Mouse (Mus musculus) intestine, embryonic 15.5 days (tissue): ENCODE results near the gene 5430403G16Rik. TPM values are rescaled to one million over a fixed set of nuclear protein-coding genes. Genes with fewer than 3 reads are reported as not detected.
"Not testable (repeated sequence)": the region's sequence is repeated elsewhere in the genome, so short reads cannot be mapped to it uniquely, and the experiment has no call there.

Experiments
- ATAC-seq: fragments of 200-750 bp; cut with Nextera tagmentation; 2 replicates; pipeline ENCODE4 v1.8.0; 2017; ENCODE audit warnings: moderate TSS enrichment, moderate library complexity
- H3K27ac ChIP-seq: fragments of 300-500 bp; sonication (generic); 2 replicates; pipeline ENCODE4 v1.5.1; 2015; ENCODE audit warnings: mild to moderate bottlenecking, inconsistent platforms
- H3K27me3 ChIP-seq: fragments of 300-500 bp; sonication (generic); replicated peaks from 2 replicates; pipeline ENCODE4 v1.6.1; 2015; ENCODE audit warnings: inconsistent platforms
- H3K36me3 ChIP-seq: fragments of 300-500 bp; sonication (generic); 2 replicates; pipeline ENCODE4 v1.6.1; 2015; ENCODE audit warnings: inconsistent platforms
- H3K4me1 ChIP-seq: fragments of 300-500 bp; sonication (generic); replicated peaks from 2 replicates; pipeline ENCODE4 v1.6.1; 2015; ENCODE audit warnings: inconsistent platforms
- H3K4me2 ChIP-seq: fragments of 300-500 bp; sonication (generic); replicated peaks from 2 replicates; pipeline ENCODE4 v1.6.1; 2015; ENCODE audit warnings: mild to moderate bottlenecking, inconsistent platforms
- H3K4me3 ChIP-seq: fragments of 300-500 bp; sonication (generic); replicated peaks from 2 replicates; pipeline ENCODE4 v1.5.1; 2015; ENCODE audit warnings: inconsistent platforms
- H3K9ac ChIP-seq: fragments of 300-500 bp; sonication (generic); 2 replicates; pipeline ENCODE4 v1.6.1; 2015; ENCODE audit warnings: inconsistent platforms
- H3K9me3 ChIP-seq: fragments of 300-500 bp; sonication (generic); 2 replicates; pipeline ENCODE4 v1.6.1; 2016; ENCODE audit warnings: inconsistent platforms
- WGBS: fragments of 180-500 bp; shearing (Covaris S2); methylation state at CpG from one replicate; pipeline ENCODE4 v1.1.7; 2015; 5-methylcytosine and 5-hydroxymethylcytosine counted together
- polyA plus RNA-seq: library from polyadenylated mRNA; unstranded; fragments of >200 nt; fragmentation: Nextera tagmentation; extraction: Ambion mirVana; gene quantifications from 2 replicates; pipeline ENCODE4 v1.2.1, GENCODE M21; 2015

The 5430403G16Rik gene
- polyA plus RNA-seq = 3.1 and 3.3 TPM in 2 replicates

DNA sequence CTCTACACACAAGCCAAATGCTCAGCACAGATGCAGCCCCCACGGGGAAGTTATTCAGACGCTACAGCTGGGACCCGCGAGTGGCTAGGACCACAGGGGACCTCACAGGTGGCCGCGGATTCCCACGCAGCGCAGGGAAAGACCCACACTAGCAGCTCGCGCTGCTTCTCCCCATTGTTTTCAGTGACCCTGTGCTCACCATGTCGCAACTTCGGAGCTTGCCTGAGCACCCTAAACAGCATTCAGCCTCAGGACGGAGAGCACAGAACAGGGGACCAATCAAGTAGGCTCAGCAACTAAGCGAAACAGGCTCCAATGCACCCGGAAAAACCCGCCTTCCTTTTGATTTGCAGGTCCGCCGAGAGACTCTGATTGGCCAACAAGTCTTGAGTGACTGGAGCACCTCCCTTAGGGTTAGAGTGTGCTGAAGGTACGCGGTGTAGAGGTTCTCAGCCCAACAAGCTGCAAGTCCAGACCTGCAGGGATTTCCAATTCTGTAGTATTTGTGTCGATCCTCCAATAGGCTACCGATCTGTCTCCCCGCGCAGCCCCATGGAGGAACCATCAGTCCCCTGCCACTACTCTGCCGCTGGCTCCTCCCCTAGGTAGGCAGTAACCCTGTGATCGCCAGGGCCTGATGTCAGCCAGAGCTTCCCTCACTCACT lies at the start of gene 5430403G16Rik:
TSS of gene 5430403G16Rik (minus strand) at position 505 of the 665 bp plus-strand sequence.
- not testable (repeated sequence) for H3K4me1 ChIP-seq, H3K9me3 ChIP-seq, H3K36me3 ChIP-seq, H3K27me3 ChIP-seq
- Histone ChIP-seq H3K9ac (peak within 1 kb of the TSS; percentile 68), H3K4me2 (peak within 1 kb of the TSS; percentile 78), H3K4me3 (peak within 1 kb of the TSS; percentile 67), H3K27ac (peak within 1 kb of the TSS; percentile 88)
- peak; percentile 98 for ATAC-seq
- under 1% methylated on average over 26 of the region's 26 CpGs for WGBS

GRCm38 (mm10) chr5:109717341-109717740 lies 26.5 kb upstream of the 5430403G16Rik start:
- H3K4me1 ChIP-seq, ATAC-seq, H3K27ac ChIP-seq, H3K9ac ChIP-seq, H3K36me3 ChIP-seq, H3K4me3 ChIP-seq, H3K27me3 ChIP-seq, H3K4me2 ChIP-seq, H3K9me3 ChIP-seq: not testable (repeated sequence)
- WGBS = 47% methylated on average over 3 of the region's 3 CpGs

DNA sequence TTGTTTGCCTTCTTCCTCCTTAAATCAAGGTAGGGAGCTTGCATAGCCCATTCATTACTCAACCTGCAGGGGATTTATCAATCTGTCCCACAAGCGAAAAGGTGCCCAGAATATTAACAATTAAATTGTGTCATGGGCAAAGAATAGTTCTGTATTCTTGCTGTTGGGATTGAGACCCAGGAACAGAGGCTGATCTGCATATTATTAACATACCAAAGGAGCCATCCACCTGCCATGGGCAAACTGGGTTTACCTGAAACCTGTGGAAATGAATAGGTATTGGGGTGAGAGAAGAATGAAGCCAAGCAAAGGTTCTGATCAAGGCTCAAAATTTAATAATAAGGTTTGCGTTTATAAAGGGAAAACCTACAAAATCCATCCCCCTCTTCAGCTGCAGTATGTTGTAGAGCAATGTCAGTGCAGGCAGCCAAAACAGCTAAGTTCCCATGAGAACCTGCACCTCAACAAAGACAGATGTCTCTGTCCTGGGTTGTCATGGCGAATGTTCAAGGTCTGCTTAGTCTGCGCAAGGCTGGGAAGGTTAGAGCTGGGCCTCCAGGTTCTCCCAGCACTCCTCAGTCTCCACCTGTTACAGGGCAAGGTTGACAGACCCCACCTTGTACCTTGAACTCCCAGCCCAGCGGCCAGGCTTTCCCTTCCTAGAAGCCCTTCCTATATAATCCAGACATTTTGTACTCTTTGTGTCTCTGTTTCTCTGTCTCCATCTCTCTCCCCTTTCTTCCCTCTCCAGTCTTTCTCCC lies 544 bp upstream of the 5430403G16Rik start:
- Histone ChIP-seq H3K4me2 (peak overlapping the region; percentile 78), H3K4me3 (peak overlapping the region; percentile 67)
- not testable (repeated sequence) for H3K36me3 ChIP-seq, H3K27ac ChIP-seq, H3K4me1 ChIP-seq, H3K9me3 ChIP-seq, H3K9ac ChIP-seq, H3K27me3 ChIP-seq
- 56% methylated on average over 5 of the region's 5 CpGs for WGBS
- peak; percentile 62 for ATAC-seq

GRCm38 (mm10) chr5:109682921-109683320 lies 7.9 kb downstream of the 5430403G16Rik start:
- Histone ChIP-seq H3K27me3 (no peaks in the 10 kb centered on the region), H3K9ac (no peak overlapping the region), H3K9me3 (no peaks in the 10 kb centered on the region), H3K4me1 (no peaks in the 10 kb centered on the region), H3K27ac (no peak overlapping the region), H3K4me2 (no peak overlapping the region), H3K4me3 (no peak overlapping the region), H3K36me3 (no peaks in the 10 kb centered on the region)
- 78% methylated on average over 4 of the region's 4 CpGs for WGBS
- ATAC-seq = no peak

Other genes with a start within 250 kb of the 5430403G16Rik start
- 12.3 and 14.1 TPM in 2 replicates for gene Crlf2, start 132.0 kb downstream of the 5430403G16Rik start, polyA plus RNA-seq
- gene 4930522L14Rik, start 60.8 kb upstream of the 5430403G16Rik start, polyA plus RNA-seq = 11.1 and 13.2 TPM in 2 replicates
- 0.44 and 0.60 TPM in 2 replicates for gene Gm15446, start 232.4 kb upstream of the 5430403G16Rik start, polyA plus RNA-seq